Mouse (Mus musculus) small intestine, adult 2 months (tissue): Measurements from ENCODE around the gene Prkcsh. TPM values are rescaled to one million over a fixed set of nuclear protein-coding genes. Genes with fewer than 3 reads are reported as not detected.

ENCODE experiments used
- H3K27ac ChIP-seq: fragments of 200-500 bp; 2 replicates; pipeline ENCODE4 v1.5.1; 2012; ENCODE audit warnings: low read depth, low read length, control low read depth, inconsistent platforms; ENCODE audit not compliant: insufficient read depth
- H3K27me3 ChIP-seq: fragments of 200-500 bp; 2 replicates; pipeline ENCODE4 v1.6.1; 2012; ENCODE audit warnings: mild to moderate bottlenecking, moderate library complexity, low read length, inconsistent platforms; ENCODE audit not compliant: control insufficient read depth, insufficient read depth
- H3K36me3 ChIP-seq: fragments of 200-500 bp; 2 replicates; pipeline ENCODE4 v1.6.1; 2012; ENCODE audit warnings: mild to moderate bottlenecking, low read length, control low read depth, inconsistent platforms; ENCODE audit not compliant: control insufficient read depth, insufficient read depth
- H3K4me1 ChIP-seq: fragments of 200-500 bp; 2 replicates; pipeline ENCODE4 v1.6.1; 2012; ENCODE audit warnings: low read length, inconsistent platforms, mixed read lengths; ENCODE audit not compliant: control insufficient read depth, insufficient read depth, insufficient read length
- H3K4me3 ChIP-seq: fragments of 200-500 bp; 2 replicates; pipeline ENCODE4 v1.5.1; 2012; ENCODE audit warnings: low read depth, mild to moderate bottlenecking, control low read depth, inconsistent platforms, low read length, moderate library complexity
- CTCF ChIP-seq: fragments of 200-500 bp; IDR thresholded peaks from 2 replicates; pipeline ENCODE4 v1.5.1; 2012; ENCODE audit warnings: low read depth, mild to moderate bottlenecking, control low read depth, inconsistent platforms, low read length, moderate library complexity, mixed read lengths; ENCODE audit not compliant: insufficient replicate concordance, insufficient read length; ENCODE audit errors: extremely low read depth
- POLR2A ChIP-seq: fragments of 200-500 bp; IDR thresholded peaks from 2 replicates; pipeline ENCODE4 v1.6.1; 2012; ENCODE audit warnings: low read depth, mild to moderate bottlenecking, control low read depth, inconsistent platforms, low read length, moderate library complexity
- WGBS: fragments of 180-500 bp; shearing (Covaris S2); methylation state at CpG from one replicate; pipeline ENCODE4 v1.1.7; 2018; 5-methylcytosine and 5-hydroxymethylcytosine counted together
- polyA plus RNA-seq: library from polyadenylated mRNA; depleted of rRNA; stranded (reverse); fragments of >200 nt; gene quantifications from 2 replicates; pipeline ENCODE4 v1.2.3, GENCODE M21; 2012

Prkcsh gene
- polyA plus RNA-seq, 1 experiment = 169 TPM

DNA sequence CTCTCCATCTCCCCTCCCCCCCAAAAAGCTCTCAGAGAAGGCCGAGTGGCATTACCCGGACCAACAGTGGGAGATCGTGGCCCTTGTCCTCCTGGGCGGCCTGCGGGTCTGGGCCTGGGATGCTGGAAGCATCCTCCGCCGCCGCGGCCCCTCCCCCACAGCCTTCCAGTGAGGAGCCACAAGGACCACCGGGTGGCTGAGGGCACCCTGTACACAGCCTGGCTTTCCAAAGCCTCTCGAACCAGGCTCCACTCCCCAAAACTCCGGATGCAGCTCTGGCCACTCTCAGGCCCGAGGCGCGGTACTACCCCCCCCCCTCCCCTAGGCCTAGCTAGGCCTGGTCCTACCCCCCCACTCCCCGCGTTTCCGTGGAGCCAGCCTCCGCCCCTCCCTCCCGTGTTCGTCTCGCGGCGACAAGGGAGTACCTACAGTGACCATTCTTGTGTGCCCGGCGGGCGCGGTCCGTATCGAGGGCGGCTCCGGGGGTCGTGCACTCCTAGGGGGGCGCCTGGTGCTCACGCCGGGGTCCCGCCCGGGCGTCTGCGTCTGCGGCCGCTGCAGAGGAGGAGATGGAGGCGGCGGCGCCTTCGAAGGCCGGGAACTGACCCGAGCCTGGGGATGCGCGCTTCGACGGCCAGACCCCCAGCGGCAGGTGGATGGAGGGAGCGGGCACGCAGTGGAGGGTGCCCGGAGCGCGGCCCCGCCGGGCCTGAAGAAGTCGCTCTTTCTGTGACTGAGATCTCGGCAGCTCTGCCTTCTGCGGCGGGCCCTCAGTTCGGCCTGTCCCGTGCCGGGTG, 48.8 kb downstream of the Prkcsh start:
- H3K27ac ChIP-seq = no peak overlapping the region
- peaks cover 36% of the 10 kb centered on the region for H3K27me3 ChIP-seq
- H3K4me3 ChIP-seq = peak overlapping the region; percentile 33
- no peaks in the 10 kb centered on the region for H3K36me3 ChIP-seq
- TF ChIP-seq POLR2A (no peak), CTCF (no peak)
- WGBS = 4% methylated on average over 67 of the region's 67 CpGs
- peaks cover 38% of the 10 kb centered on the region for H3K4me1 ChIP-seq

DNA sequence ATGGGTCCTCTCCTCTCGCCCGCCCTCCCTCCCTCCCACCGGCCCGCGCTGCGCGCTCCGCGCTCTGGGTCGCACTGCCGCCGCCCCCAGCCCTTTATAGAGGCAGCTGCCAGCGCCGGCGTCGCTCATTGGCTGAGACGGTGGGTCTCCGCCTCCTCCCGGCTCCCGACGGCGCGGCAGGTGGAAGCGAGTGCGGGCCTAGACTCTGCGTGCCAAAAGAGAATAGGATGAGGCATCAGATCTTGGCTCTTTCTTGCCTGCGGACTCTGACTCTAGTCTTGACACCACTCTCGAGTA, 49.3 kb downstream of the Prkcsh start, which contains the start of gene Elavl3:
Gene Elavl3 (minus strand): TSS at position 66 of the 297 bp plus-strand sequence.
- WGBS = 2% methylated on average over 27 of the region's 28 CpGs
- H3K27me3 ChIP-seq = peaks cover 36% of the 10 kb centered on the region

DNA sequence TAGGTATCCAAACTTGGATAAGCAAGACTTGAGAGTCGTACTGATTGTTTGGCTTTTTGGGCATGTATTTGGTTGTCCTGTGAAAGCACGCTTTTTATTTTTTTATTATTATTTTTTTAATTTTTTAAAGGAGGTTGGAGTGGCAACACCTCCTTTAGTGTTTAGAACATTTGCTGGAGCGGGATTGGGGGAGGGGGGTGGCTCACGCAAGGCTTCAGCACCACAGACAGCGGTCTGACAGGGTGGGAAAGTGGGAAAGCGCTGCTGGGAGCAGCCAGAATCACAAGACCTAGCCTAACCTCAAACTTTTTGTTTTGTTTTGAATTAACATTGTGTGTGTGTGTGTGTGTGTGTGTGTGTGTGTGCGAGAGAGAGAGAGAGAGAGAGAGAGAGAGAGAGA, 51.1 kb downstream of the Prkcsh start:
- Histone ChIP-seq H3K27me3 (peaks cover 36% of the 10 kb centered on the region), H3K27ac (no peak overlapping the region), H3K4me3 (no peak overlapping the region), H3K36me3 (peaks cover 6% of the 10 kb centered on the region; the same call in 1 of the 2 replicates), H3K4me1 (peaks cover 35% of the 10 kb centered on the region)
- 29% methylated on average over 7 of the region's 7 CpGs for WGBS
- no peak for TF ChIP-seq CTCF
- TF ChIP-seq POLR2A = no peak

More for the DNA sequence above, 49.3 kb downstream of the Prkcsh start, which contains the start of gene Elavl3:
- Histone ChIP-seq H3K4me3 (peak within 1 kb of the TSS; percentile 33), H3K36me3 (no peaks in the 10 kb centered on the region), H3K27ac (no peak within 1 kb of the TSS), H3K4me1 (peaks cover 38% of the 10 kb centered on the region)
- TF ChIP-seq POLR2A (no peak), CTCF (no peak)

DNA sequence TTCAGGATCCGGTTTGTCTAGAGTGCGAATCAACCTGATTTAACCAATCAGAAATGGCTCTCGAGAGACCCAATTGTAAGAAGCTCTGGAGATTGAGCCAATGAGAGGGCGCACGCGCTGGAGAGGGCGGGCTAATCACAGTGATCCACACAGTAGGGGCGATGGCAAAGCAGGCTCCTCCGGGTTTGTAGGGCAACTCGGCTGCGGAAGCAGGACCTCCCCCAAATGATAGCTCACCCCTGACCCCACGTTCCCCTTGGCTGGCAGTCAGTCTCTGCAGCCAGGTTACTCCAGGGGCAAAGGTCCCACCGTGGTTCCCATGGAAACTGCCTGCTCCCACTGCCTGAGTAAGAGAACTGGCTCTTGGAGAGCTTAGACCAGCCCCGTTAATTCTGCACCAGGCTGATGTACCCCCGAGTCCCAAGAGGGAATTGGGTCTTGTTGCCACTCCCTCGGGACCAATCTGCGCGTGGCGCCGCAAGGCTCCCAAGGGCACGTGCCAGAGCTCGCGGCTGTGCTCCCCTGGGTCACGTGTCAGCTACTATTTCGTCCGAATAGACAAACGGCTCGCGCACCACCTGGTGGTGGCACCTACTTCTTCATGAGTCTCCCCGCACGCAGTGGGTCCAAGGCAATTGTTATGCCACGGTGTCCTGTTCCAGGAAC, 51.9 kb downstream of the Prkcsh start:
- Histone ChIP-seq H3K36me3 (peaks cover 7% of the 10 kb centered on the region; the same call in 1 of the 2 replicates), H3K27me3 (peaks cover 36% of the 10 kb centered on the region), H3K4me3 (peak overlapping the region; percentile 2; the same call in 1 of the 2 replicates), H3K4me1 (peaks cover 27% of the 10 kb centered on the region), H3K27ac (no peak overlapping the region)
- no peak for TF ChIP-seq POLR2A
- peak; percentile 63; the same call in 1 of the 2 replicates for TF ChIP-seq CTCF
- WGBS = 2% methylated on average over 32 of the region's 32 CpGs

DNA sequence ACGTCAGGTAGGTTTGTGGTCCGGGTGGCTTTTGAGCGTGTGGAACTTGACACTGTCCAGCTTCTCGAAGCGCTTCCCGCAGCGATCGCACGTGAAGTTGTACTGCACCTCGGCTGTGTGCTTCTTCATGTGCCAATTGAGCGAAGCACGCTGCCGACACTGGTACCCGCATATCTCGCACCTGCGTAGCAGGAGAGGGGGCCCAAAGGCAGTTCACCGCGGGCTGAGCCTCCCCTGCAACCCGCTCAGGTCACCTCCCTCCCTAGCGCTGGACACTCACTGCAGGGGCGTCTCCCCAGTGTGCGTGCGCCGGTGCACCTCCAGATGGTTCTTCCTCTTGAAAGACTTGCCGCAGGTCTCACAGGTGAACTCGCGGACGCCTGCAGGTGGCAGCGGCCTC, 53.1 kb downstream of the Prkcsh start:
- H3K4me1 ChIP-seq = peaks cover 21% of the 10 kb centered on the region
- peaks cover 7% of the 10 kb centered on the region; the same call in 1 of the 2 replicates for H3K36me3 ChIP-seq
- TF ChIP-seq CTCF (no peak), POLR2A (no peak)
- H3K27ac ChIP-seq = no peak overlapping the region
- 19% methylated on average over 29 of the region's 29 CpGs for WGBS
- peaks cover 26% of the 10 kb centered on the region for H3K27me3 ChIP-seq
- H3K4me3 ChIP-seq = 0 out of 2 replicates have a peak overlapping the region, but pooled peaks have one; percentile 3

GRCm38 (mm10) chr9:22056303-22056910, 53.8 kb downstream of the Prkcsh start:
- Histone ChIP-seq H3K27ac (no peak overlapping the region), H3K4me1 (peaks cover 15% of the 10 kb centered on the region), H3K27me3 (peaks cover 20% of the 10 kb centered on the region), H3K4me3 (no peak overlapping the region), H3K36me3 (peaks cover 7% of the 10 kb centered on the region; the same call in 1 of the 2 replicates)
- WGBS = 42% methylated on average over 9 of the region's 9 CpGs
- no peak for TF ChIP-seq POLR2A
- TF ChIP-seq CTCF = no peak

DNA sequence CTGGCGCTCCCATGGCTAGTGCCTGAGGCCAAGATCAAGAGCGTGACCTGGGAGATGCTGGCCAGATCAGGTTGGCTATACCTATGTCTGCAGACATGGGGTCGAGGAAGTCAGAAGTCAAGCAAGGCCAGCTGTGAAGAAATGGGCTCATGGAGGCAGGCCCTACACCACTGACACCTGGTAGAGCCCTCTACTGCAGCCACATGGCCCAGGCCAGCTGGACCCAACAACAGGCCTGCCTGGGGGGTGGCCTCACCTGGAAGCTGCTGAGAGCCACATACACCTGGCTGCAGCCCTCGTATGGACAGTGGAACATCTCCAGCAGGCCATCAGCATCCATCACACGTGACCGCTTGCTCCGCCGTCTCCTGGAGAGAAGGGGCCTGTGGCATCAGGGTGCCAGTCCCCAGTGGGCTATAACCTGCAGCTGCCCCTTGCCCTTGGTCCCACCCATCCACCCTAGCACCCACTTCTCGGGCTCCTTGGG, 54.5 kb downstream of the Prkcsh start:
- peaks cover 7% of the 10 kb centered on the region; the same call in 1 of the 2 replicates for H3K36me3 ChIP-seq
- WGBS = 95% methylated on average over 9 of the region's 9 CpGs
- H3K27me3 ChIP-seq = peaks cover 13% of the 10 kb centered on the region
- TF ChIP-seq CTCF (no peak), POLR2A (no peak)
- no peak overlapping the region for H3K4me3 ChIP-seq
- H3K4me1 ChIP-seq = peaks cover 15% of the 10 kb centered on the region
- H3K27ac ChIP-seq = no peak overlapping the region
